Mouse (Mus musculus) urinary bladder, postnatal 4 days (tissue): Measurements from ENCODE around the gene Vsx1.

Experiments used
- DNase-seq, 2 experiments: peaks; one replicate each; pipeline ENCODE4 v3.0.0; 2021 to 2022; ENCODE audit warnings: low spot score in 2 of 2

Gene Vsx1

GRCm38 (mm10) chr2:150689223-150689800 is at the start of gene Vsx1:
TSS of gene Vsx1 (minus strand) at chr2:150689360.
- no peak for DNase-seq

GRCm38 (mm10) chr2:150737881-150738280 is 48.7 kb upstream of the Vsx1 start:
- DNase-seq, result no peak

- DNase-seq, result no peak
Observed at GRCm38 (mm10) chr2:150735756-150736576, 46.8 kb upstream of the Vsx1 start.

GRCm38 (mm10) chr2:150712167-150712674 is 23.1 kb upstream of the Vsx1 start:
- no peak for DNase-seq

GRCm38 (mm10) chr2:150691481-150692170 is 2.5 kb upstream of the Vsx1 start:
- no peak for DNase-seq

- no peak for DNase-seq
Observed at GRCm38 (mm10) chr2:150690216-150690615, 1.1 kb upstream of the Vsx1 start.

- no peak for DNase-seq
Observed at GRCm38 (mm10) chr2:150688541-150689186, 496 bp downstream of the Vsx1 start.

GRCm38 (mm10) chr2:150687871-150688540 is 1.2 kb downstream of the Vsx1 start:
- no peak for DNase-seq

GRCm38 (mm10) chr2:150685389-150685788 is 3.8 kb downstream of the Vsx1 start:
- DNase-seq, result no peak

GRCm38 (mm10) chr2:150684451-150684850 is 4.7 kb downstream of the Vsx1 start:
- no peak for DNase-seq

- no peak for DNase-seq
Observed at GRCm38 (mm10) chr2:150681581-150681980, 7.6 kb downstream of the Vsx1 start.

- peak; percentile 61 to 85 for DNase-seq
Observed at GRCm38 (mm10) chr2:150678392-150678791, 10.8 kb downstream of the Vsx1 start.

GRCm38 (mm10) chr2:150675525-150675924 is 13.6 kb downstream of the Vsx1 start:
- no peak for DNase-seq

- DNase-seq, result no peak
Observed at GRCm38 (mm10) chr2:150674900-150675299, 14.3 kb downstream of the Vsx1 start.

- DNase-seq, result no peak
Observed at GRCm38 (mm10) chr2:150673929-150674328, 15.2 kb downstream of the Vsx1 start.

- no peak for DNase-seq
Observed at GRCm38 (mm10) chr2:150671609-150672290, 17.4 kb downstream of the Vsx1 start.

- no peak for DNase-seq
Observed at GRCm38 (mm10) chr2:150670926-150671325, 18.2 kb downstream of the Vsx1 start.

- DNase-seq, result no peak
Observed at GRCm38 (mm10) chr2:150669454-150670045, 19.6 kb downstream of the Vsx1 start.

GRCm38 (mm10) chr2:150668956-150669355 is 20.2 kb downstream of the Vsx1 start:
- DNase-seq, result no peak
